Mouse (Mus musculus) cerebellum, adult 2 months (tissue): ENCODE data around the gene Psmb3. TPM values are rescaled to one million over a fixed set of nuclear protein-coding genes. Genes with fewer than 3 reads are reported as not detected.
A peak's percentile ranks its signal among the peaks of the same experiment; 100 is the strongest.

Experiments used
- DNase-seq, 2 experiments: peaks; one replicate each; pipeline ENCODE4 v3.0.0; 2021
- H3K27ac ChIP-seq: fragments of 200-500 bp; 2 replicates; pipeline ENCODE4 v1.5.1; 2012; ENCODE audit warnings: low read length, control low read depth, inconsistent platforms; ENCODE audit not compliant: insufficient read depth
- H3K27me3 ChIP-seq: fragments of 200-500 bp; 2 replicates; pipeline ENCODE4 v1.6.1; 2012; ENCODE audit warnings: inconsistent platforms, mild to moderate bottlenecking, low read length, moderate library complexity; ENCODE audit not compliant: control insufficient read depth, insufficient read depth
- H3K4me1 ChIP-seq: fragments of 200-500 bp; 2 replicates; pipeline ENCODE4 v1.6.1; 2011; ENCODE audit warnings: low read length; ENCODE audit not compliant: control insufficient read depth, insufficient read depth
- H3K4me3 ChIP-seq: fragments of 200-500 bp; replicated peaks from 2 replicates; pipeline ENCODE3; 2011; ENCODE audit warnings: mild to moderate bottlenecking, low read depth, low read length, control low read depth; ENCODE audit not compliant: insufficient read depth
- CTCF ChIP-seq: fragments of 200-500 bp; IDR thresholded peaks from 2 replicates; pipeline ENCODE4 v1.5.1; 2011; ENCODE audit warnings: low read depth, mild to moderate bottlenecking, control low read depth, low read length, moderate library complexity, borderline replicate concordance; ENCODE audit not compliant: insufficient read depth
- POLR2A ChIP-seq: fragments of 200-500 bp; IDR thresholded peaks from 2 replicates; pipeline ENCODE4 v1.6.1; 2011; ENCODE audit warnings: low read length, control low read depth, borderline replicate concordance; ENCODE audit not compliant: insufficient read depth
- WGBS: fragments of 180-500 bp; shearing (Covaris S2); methylation state at CpG from one replicate; pipeline ENCODE4 v1.1.7; 2018; 5-methylcytosine and 5-hydroxymethylcytosine counted together
- polyA plus RNA-seq: library from polyadenylated mRNA; depleted of rRNA; stranded (reverse); fragments of >200 nt; gene quantifications from 2 replicates; pipeline ENCODE4 v1.2.3, GENCODE M21; 2012

Psmb3 gene
- polyA plus RNA-seq, 1 experiment: 291 TPM

DNA sequence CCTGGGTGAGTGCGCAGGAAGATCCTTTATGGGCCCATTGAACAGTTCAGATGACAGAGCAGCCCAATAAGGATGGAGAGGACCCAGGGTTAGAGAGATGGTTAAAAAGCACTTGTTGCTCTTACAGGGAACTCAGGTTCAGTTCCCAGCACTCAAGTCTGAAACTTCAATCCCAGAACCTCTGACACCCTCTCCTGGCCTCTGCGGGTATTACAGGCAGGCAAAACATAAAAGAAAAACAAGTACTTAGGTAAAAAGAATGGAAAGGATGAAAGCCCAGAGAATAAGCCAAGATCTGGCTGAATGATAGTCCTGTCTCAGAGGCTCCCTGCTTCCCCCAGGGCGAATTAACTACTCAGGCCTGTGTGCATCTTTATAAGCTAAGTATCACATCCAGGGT lies 36.0 kb downstream of the Psmb3 start:
- 90% methylated on average over 3 of the region's 3 CpGs for WGBS
- TF ChIP-seq CTCF (no peak; the same call in 1 of the 2 replicates), POLR2A (no peak)
- no peak for DNase-seq

DNA sequence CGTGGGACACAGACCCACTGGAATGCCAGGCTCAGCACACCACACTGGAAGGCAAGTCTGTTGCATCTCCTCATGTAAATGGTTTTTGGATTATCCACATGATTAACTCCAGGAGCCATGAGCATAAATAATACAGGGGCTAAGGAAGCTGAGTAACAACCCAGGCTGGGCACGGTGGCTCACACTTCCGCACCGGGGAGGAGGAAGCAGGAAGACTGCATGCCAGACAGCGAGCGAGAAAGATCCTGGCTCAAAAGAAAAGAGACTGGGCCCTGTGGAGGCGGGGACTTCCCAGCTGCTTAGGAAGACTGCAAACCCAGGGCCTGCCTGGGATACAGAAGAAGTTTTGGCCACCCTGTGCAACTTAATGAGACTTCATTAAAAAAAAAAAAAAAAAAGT lies 37.0 kb downstream of the Psmb3 start:
- WGBS: 29% methylated on average over 7 of the region's 7 CpGs
- TF ChIP-seq POLR2A: no peak
- no peak for TF ChIP-seq CTCF
- no peak for DNase-seq
- Histone ChIP-seq H3K27ac (no peak overlapping the region), H3K27me3 (no peaks in the 10 kb centered on the region), H3K4me1 (peaks cover 20% of the 10 kb centered on the region), H3K4me3 (no peak overlapping the region)

More for the DNA sequence above, 36.0 kb downstream of the Psmb3 start:
- Histone ChIP-seq H3K27me3 (no peaks in the 10 kb centered on the region), H3K4me1 (peaks cover 20% of the 10 kb centered on the region), H3K27ac (no peak overlapping the region), H3K4me3 (no peak overlapping the region)

- Histone ChIP-seq H3K4me1 (peaks cover 20% of the 10 kb centered on the region), H3K4me3 (no peak overlapping the region), H3K27me3 (no peaks in the 10 kb centered on the region), H3K27ac (no peak overlapping the region)
- TF ChIP-seq CTCF (no peak), POLR2A (no peak)
- no peak for DNase-seq
- WGBS: 56% methylated on average over 5 of the region's 5 CpGs
These were observed 39.0 kb downstream of the Psmb3 start for GRCm38 (mm10) chr11:97742157-97742556.

DNA sequence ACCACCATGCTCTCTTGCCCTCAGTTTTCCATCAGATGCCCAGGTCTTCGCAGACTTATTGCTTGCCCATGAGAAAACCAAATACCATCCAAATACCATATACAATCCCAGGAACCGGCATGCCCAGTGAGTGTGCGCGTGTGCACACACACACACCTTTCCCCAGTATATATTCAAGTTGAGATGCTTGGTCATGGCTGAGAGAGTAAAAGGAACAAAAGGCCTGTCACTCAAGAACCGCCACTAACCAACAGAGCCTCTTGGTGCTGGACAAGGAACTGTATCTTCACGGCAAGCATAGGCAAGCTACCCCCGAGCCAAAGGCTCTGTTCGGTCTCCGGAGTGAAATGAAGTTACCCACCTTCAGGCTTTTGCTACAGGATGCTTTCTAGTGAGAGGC lies 39.4 kb downstream of the Psmb3 start:
- TF ChIP-seq POLR2A (no peak), CTCF (no peak)
- H3K4me3 ChIP-seq: peak overlapping the region; percentile 74
- peak in 1 of 2 experiments; percentile 14 for DNase-seq
- H3K4me1 ChIP-seq: peaks cover 20% of the 10 kb centered on the region
- H3K27ac ChIP-seq: no peak overlapping the region
- H3K27me3 ChIP-seq: no peaks in the 10 kb centered on the region
- WGBS: 45% methylated on average over 9 of the region's 9 CpGs

DNA sequence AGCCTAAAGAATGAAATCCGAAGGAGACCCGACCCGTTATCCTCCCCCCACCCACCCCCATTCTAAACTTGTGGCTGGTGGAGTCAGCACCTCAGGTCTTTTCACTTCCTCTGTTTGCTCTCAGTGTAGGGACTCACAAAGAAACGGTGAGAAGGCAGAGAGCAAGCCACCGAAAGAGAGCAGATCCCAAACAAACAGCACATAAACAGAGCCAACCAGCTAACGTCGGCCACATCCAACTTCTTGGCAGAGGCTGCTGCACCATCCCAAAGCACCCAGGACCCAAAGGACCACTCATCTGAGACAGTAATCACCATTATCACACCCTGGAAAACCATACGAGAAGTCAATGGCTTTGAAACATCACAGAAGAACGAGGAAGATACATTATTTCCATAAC lies 40.2 kb downstream of the Psmb3 start:
- H3K4me3 ChIP-seq: peak overlapping the region; percentile 74
- WGBS: 11% methylated on average over 9 of the region's 9 CpGs
- peak in 1 of 2 experiments; percentile 21 for DNase-seq
- no peak overlapping the region for H3K27ac ChIP-seq
- TF ChIP-seq POLR2A: no peak
- no peak for TF ChIP-seq CTCF
- H3K4me1 ChIP-seq: peaks cover 20% of the 10 kb centered on the region
- no peaks in the 10 kb centered on the region for H3K27me3 ChIP-seq

GRCm38 (mm10) chr11:97744063-97744717 lies 41.0 kb downstream of the Psmb3 start, which contains the start of gene Pip4k2b:
Pip4k2b (minus strand) TSS chr11:97744704.
- TF ChIP-seq CTCF (no peak), POLR2A (no peak)
- 2% methylated on average over 52 of the region's 63 CpGs for WGBS
- Histone ChIP-seq H3K27ac (peak within 1 kb of the TSS; percentile 95), H3K27me3 (no peaks in the 10 kb centered on the region), H3K4me1 (peaks cover 20% of the 10 kb centered on the region), H3K4me3 (peak within 1 kb of the TSS; percentile 100)
- no peak for DNase-seq

DNA sequence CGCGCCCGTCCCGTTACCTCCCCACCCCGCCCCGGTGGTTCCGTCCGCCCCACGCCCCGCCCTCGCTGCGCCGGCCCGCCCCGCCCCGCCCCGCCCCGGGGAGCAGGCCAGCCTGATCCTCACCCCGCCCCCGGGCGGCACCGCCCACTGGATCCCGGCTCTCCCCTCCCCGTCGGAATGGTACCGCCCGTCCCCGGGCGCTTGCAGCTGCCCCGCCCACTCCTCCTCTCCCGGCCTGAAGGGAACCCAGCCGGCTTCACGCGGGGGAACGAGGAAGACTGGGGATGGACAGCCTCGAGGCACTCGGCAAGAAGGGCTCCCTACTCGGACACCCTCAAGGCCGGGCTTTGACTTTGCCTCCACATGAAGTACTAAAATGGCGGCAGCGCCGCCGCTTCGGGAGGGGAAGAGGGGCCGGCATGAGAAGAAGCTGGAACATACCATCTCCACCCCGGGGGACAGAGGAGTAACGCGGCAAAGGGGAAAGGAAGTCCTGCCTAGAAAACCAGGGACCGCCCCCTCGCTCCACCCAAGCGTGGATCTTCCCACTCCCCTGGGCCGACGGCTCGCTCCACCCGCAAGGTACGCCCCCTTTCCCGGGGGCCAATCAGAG lies 41.6 kb downstream of the Psmb3 start:
- Histone ChIP-seq H3K27ac (peak overlapping the region; percentile 95), H3K27me3 (no peaks in the 10 kb centered on the region), H3K4me3 (peak overlapping the region; percentile 100), H3K4me1 (peaks cover 20% of the 10 kb centered on the region)
- under 1% methylated on average over 35 of the region's 57 CpGs for WGBS
- peak; percentile 99 for DNase-seq
- TF ChIP-seq CTCF (no peak), POLR2A (no peak)

DNA sequence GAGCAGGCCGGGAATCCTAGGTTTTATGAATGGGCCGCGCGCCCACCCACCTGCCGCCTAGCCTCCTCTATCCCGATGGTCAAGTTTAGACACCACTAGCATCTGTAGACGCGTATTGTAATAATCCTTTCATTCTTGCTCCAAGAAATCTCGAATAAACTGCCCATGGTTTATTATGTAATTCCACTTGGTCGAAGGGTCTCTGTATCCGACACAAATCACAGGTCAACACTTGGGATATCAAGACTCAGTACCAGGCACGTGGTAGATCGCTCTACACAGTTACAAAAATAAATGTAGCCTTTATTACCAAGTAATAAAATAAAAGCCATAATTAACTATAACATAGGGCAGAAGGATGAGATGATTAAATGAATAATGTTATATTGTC lies 42.1 kb downstream of the Psmb3 start:
- WGBS: 4% methylated on average over 13 of the region's 13 CpGs
- Histone ChIP-seq H3K4me1 (peaks cover 16% of the 10 kb centered on the region), H3K27ac (no peak overlapping the region), H3K27me3 (no peaks in the 10 kb centered on the region), H3K4me3 (peak overlapping the region; percentile 100)
- DNase-seq: no peak
- TF ChIP-seq POLR2A: no peak
- no peak for TF ChIP-seq CTCF
